Mouse (Mus musculus) cerebellum, adult 2 months (tissue): ENCODE results near the gene Bcl2a1a.
"Not testable (repeated sequence)": the region's sequence is repeated elsewhere in the genome, so short reads cannot be mapped to it uniquely, and the experiment has no call there.

Source experiments
- CTCF ChIP-seq: fragments of 200-500 bp; IDR thresholded peaks from 2 replicates; pipeline ENCODE4 v1.5.1; 2011; ENCODE audit warnings: low read depth, mild to moderate bottlenecking, control low read depth, low read length, moderate library complexity, borderline replicate concordance; ENCODE audit not compliant: insufficient read depth
- POLR2A ChIP-seq: fragments of 200-500 bp; IDR thresholded peaks from 2 replicates; pipeline ENCODE4 v1.6.1; 2011; ENCODE audit warnings: low read length, control low read depth, borderline replicate concordance; ENCODE audit not compliant: insufficient read depth

GRCm38 (mm10) chr9:88979781-88980180 lies 23.1 kb downstream of the Bcl2a1a start:
- TF ChIP-seq CTCF, POLR2A: not testable (repeated sequence)
